Mouse (Mus musculus): Measurements from ENCODE around the gene Nkx6-2.

DNA sequence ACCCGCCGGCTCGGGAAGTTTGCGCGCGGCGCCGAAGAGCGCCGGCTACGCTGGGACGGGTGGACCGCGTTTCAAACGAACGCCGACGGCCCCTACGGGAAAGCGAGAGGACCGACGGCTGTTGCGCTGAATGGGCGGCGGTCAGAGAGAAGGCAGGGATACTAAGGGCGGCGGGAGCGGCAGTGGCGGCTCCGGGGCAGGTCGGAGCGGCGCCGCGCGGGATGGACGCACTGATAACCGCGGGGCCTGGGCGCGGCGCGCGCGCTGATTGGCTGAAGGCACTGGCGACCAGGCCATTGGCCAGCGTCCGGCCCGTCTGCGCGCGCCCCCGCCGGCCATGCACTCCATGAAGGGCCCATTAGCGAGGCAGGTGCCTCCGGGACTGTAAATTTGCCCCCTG lies at the start of gene Nkx6-2:
- TF ChIP-seq EP300 (optimal IDR thresholded peaks at IDR 0.05) (no peak), CTCF (IDR thresholded peaks at IDR 0.05; ENCODE audit: low read depth) (no peak)
